Mouse (Mus musculus) neural tube, embryonic 14.5 days (tissue): Measurements from ENCODE around the gene Flcn. TPM values are rescaled to one million over a fixed set of nuclear protein-coding genes. Genes with fewer than 3 reads are reported as not detected.
"Not testable (repeated sequence)": the region's sequence is repeated elsewhere in the genome, so short reads cannot be mapped to it uniquely, and the experiment has no call there.

Experiments used
- ATAC-seq: fragments of 200-750 bp; cut with Nextera tagmentation; 2 replicates; pipeline ENCODE4 v1.8.0; 2017; ENCODE audit warnings: low read depth, mild to moderate bottlenecking, moderate TSS enrichment, moderate library complexity
- H3K27ac ChIP-seq: fragments of 300-500 bp; sonication (generic); 2 replicates; pipeline ENCODE4 v1.5.1; 2014; ENCODE audit warnings: low read depth, mild to moderate bottlenecking, control low read depth, low read length, moderate library complexity, mixed read lengths
- H3K27me3 ChIP-seq: fragments of 300-500 bp; sonication (generic); 2 replicates; pipeline ENCODE4 v1.6.1; 2014; ENCODE audit warnings: low read length; ENCODE audit not compliant: control insufficient read depth, insufficient read depth
- H3K36me3 ChIP-seq: fragments of 300-500 bp; sonication (generic); 2 replicates; pipeline ENCODE4 v1.6.1; 2014; ENCODE audit warnings: low read length, mixed read lengths; ENCODE audit not compliant: control insufficient read depth, insufficient read depth
- H3K4me1 ChIP-seq: fragments of 300-500 bp; sonication (generic); 2 replicates; pipeline ENCODE4 v1.6.1; 2014; ENCODE audit warnings: low read length; ENCODE audit not compliant: control insufficient read depth, insufficient read depth
- H3K4me2 ChIP-seq: fragments of 300-500 bp; sonication (generic); 2 replicates; pipeline ENCODE4 v1.6.1; 2014; ENCODE audit warnings: mild to moderate bottlenecking, low read depth, low read length, control low read depth
- H3K4me3 ChIP-seq: fragments of 300-500 bp; sonication (generic); 2 replicates; pipeline ENCODE4 v1.5.1; 2014; ENCODE audit warnings: low read depth, low read length, control low read depth, mixed read lengths
- H3K9ac ChIP-seq: fragments of 300-500 bp; sonication (generic); replicated peaks from 2 replicates; pipeline ENCODE4 v1.6.1; 2014; ENCODE audit warnings: low read depth, mild to moderate bottlenecking, control low read depth, low read length, mixed read lengths
- H3K9me3 ChIP-seq: fragments of 300-500 bp; sonication (generic); 2 replicates; pipeline ENCODE4 v1.6.1; 2016; ENCODE audit warnings: low read length; ENCODE audit not compliant: control insufficient read depth
- WGBS: fragments of 180-500 bp; shearing (Covaris S2); extraction: QIAGEN DNeasy Blood & Tissue Kit; methylation state at CpG from one replicate; pipeline ENCODE4 v1.1.7; 2014; 5-methylcytosine and 5-hydroxymethylcytosine counted together
- polyA plus RNA-seq: library from polyadenylated mRNA; unstranded; fragments of >200 nt; fragmentation: Nextera tagmentation; extraction: Ambion mirVana; gene quantifications from 2 replicates; pipeline ENCODE4 v1.2.1, GENCODE M21; 2014

The Flcn gene
- polyA plus RNA-seq, 1 experiment from 2014 or later = 39.3 TPM

- H3K4me3 ChIP-seq, H3K27me3 ChIP-seq, H3K9me3 ChIP-seq, H3K9ac ChIP-seq, H3K27ac ChIP-seq, ATAC-seq: not testable (repeated sequence)
- peaks cover 17% of the 10 kb centered on the region for H3K4me1 ChIP-seq
- peaks cover 13% of the 10 kb centered on the region for H3K36me3 ChIP-seq
- WGBS = no CpG with 5 or more reads among the region's 1 CpGs
- H3K4me2 ChIP-seq = peak overlapping the region; percentile 57; the same call in 1 of the 2 replicates
Observed at GRCm38 (mm10) chr11:59837789-59838188, 28.0 kb upstream of the Flcn start.

DNA sequence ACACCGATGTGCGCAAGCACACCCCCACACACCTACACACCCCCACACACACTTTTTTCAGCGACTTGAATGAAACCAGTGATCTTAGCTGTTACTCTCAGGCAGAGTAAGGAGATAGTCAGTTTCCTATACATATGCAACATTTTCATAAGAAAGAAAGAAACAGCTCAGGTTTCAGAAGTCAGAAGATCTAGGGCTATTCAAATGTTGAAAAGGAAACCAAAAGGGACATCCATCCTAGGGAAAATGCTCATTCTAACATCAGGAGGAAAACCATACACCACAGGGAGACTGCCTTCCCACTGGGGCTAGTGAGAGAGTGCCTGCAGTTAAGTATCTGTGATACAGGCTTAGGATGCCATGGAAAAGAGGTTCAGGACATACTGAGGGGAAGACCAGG, 11.8 kb upstream of the Flcn start:
- H3K9me3 ChIP-seq = no peaks in the 10 kb centered on the region
- H3K4me3 ChIP-seq = no peak overlapping the region
- ATAC-seq = no peak
- no peaks in the 10 kb centered on the region for H3K27me3 ChIP-seq
- H3K36me3 ChIP-seq = peaks cover 80% of the 10 kb centered on the region
- no peak overlapping the region for H3K4me2 ChIP-seq
- no peak overlapping the region for H3K9ac ChIP-seq
- 93% methylated on average over 3 of the region's 3 CpGs for WGBS
- no peaks in the 10 kb centered on the region for H3K4me1 ChIP-seq
- no peak overlapping the region for H3K27ac ChIP-seq

- peaks cover 62% of the 10 kb centered on the region for H3K36me3 ChIP-seq
- no peak overlapping the region for H3K4me2 ChIP-seq
- H3K27me3 ChIP-seq = no peaks in the 10 kb centered on the region
- ATAC-seq = no peak
- 99% methylated on average over 3 of the region's 3 CpGs for WGBS
- H3K4me3 ChIP-seq = no peak overlapping the region
- H3K9ac ChIP-seq = no peak overlapping the region
- H3K4me1 ChIP-seq = no peaks in the 10 kb centered on the region
- no peak overlapping the region for H3K27ac ChIP-seq
- H3K9me3 ChIP-seq = no peaks in the 10 kb centered on the region
Observed at GRCm38 (mm10) chr11:59817916-59818315, 8.1 kb upstream of the Flcn start.

DNA sequence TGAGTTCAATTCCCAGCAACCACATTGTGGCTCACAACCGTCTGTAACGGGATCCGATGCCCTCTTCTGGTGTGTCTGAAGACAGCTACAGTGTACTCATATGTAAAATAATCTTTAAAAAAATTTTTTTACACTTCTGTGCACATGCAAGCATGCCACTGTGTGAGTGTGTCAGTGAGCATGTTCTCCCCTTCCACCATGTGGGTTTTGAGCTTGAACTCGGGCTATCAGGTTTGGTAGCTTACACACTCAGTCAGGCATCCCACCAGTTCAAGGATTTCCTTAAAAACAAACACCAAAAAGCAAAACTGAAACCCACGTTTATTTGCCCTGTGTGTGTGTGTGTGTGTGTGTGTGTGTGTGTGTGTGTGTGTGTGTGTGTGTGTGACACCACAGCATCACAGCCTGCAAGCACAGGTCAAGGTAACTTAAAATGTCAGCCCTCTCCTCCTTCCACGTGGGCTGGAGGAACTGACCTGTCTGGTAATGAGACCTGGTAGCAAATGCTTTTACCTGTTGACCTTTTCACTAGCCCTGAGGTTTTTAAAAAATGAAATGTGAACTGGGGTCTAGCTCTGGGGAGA, 5.8 kb upstream of the Flcn start:
- no peaks in the 10 kb centered on the region for H3K9me3 ChIP-seq
- no peak for ATAC-seq
- WGBS = 93% methylated on average over 6 of the region's 6 CpGs

DNA sequence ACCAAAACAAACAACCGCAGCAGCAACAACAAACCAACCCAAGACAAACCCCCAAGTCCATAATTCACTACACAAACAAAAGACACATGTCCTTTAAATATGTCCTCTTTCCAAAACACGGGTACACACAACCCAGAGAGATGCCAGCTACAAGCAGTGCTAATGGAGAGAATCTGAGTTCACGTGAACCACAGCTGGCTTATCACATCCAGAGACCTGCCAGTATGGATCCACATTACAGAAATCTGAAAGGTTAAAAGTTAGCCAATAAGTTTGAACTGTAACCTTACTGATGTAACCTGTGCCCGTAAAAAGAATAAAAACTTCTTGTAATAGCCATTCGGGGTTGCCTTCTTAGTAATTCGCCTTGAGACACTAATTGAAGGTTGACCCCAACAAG, 5.1 kb upstream of the Flcn start:
- no peak overlapping the region for H3K4me2 ChIP-seq
- H3K4me1 ChIP-seq = no peaks in the 10 kb centered on the region; the same call in 1 of the 2 replicates
- no peak overlapping the region for H3K4me3 ChIP-seq
- no peak overlapping the region for H3K27ac ChIP-seq
- WGBS = 82% methylated on average over 6 of the region's 6 CpGs
- no peak for ATAC-seq
- H3K9ac ChIP-seq = no peak overlapping the region
- peaks cover 38% of the 10 kb centered on the region for H3K36me3 ChIP-seq
- no peaks in the 10 kb centered on the region for H3K9me3 ChIP-seq
- no peaks in the 10 kb centered on the region for H3K27me3 ChIP-seq

More for the DNA sequence above, 5.8 kb upstream of the Flcn start:
- Histone ChIP-seq H3K36me3 (peaks cover 44% of the 10 kb centered on the region), H3K4me2 (no peak overlapping the region), H3K4me3 (no peak overlapping the region), H3K4me1 (no peaks in the 10 kb centered on the region; the same call in 1 of the 2 replicates), H3K27me3 (no peaks in the 10 kb centered on the region), H3K9ac (no peak overlapping the region), H3K27ac (no peak overlapping the region)

- no peaks in the 10 kb centered on the region for H3K27me3 ChIP-seq
- H3K36me3 ChIP-seq = peaks cover 32% of the 10 kb centered on the region
- no peak overlapping the region for H3K4me3 ChIP-seq
- no peaks in the 10 kb centered on the region for H3K9me3 ChIP-seq
- H3K4me1 ChIP-seq = no peaks in the 10 kb centered on the region; the same call in 1 of the 2 replicates
- WGBS = 84% methylated on average over 1 of the region's 1 CpGs
- H3K27ac ChIP-seq = no peak overlapping the region
- H3K9ac ChIP-seq = no peak overlapping the region
- no peak for ATAC-seq
- no peak overlapping the region for H3K4me2 ChIP-seq
Observed at GRCm38 (mm10) chr11:59814311-59814710, 4.5 kb upstream of the Flcn start.

DNA sequence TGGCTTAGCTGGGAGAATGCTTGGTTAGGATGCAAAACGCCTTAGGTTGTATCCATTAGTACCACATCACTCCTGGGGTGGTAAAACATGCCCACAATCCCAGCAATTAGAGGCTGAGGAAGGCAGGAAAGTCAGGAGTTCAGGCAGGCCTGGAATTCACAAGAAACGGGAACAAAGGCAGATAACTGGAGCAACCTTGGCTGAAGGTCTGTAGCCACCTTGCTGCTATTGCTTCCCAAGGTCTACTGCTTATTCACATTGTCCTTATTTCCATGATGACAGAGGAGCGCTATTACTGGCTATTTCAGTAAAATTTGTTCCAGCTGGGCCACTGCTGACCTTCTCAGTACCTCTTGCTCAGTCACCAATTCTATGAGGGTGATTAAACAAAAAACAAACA, 3.5 kb upstream of the Flcn start:
- Histone ChIP-seq H3K27me3 (no peaks in the 10 kb centered on the region), H3K9me3 (no peaks in the 10 kb centered on the region), H3K4me3 (no peak overlapping the region), H3K27ac (no peak overlapping the region), H3K9ac (no peak overlapping the region), H3K4me2 (no peak overlapping the region), H3K36me3 (peaks cover 22% of the 10 kb centered on the region; the same call in 1 of the 2 replicates), H3K4me1 (peaks cover 8% of the 10 kb centered on the region)
- WGBS = 71% methylated on average over 3 of the region's 3 CpGs
- ATAC-seq = no peak

- no peak overlapping the region for H3K4me3 ChIP-seq
- no peak overlapping the region for H3K9ac ChIP-seq
- peaks cover 9% of the 10 kb centered on the region for H3K4me1 ChIP-seq
- no peak for ATAC-seq
- no peaks in the 10 kb centered on the region for H3K9me3 ChIP-seq
- no peak overlapping the region for H3K27ac ChIP-seq
- H3K27me3 ChIP-seq = no peaks in the 10 kb centered on the region
- 0 out of 2 replicates have a peak, but pooled peaks cover 3% of the 10 kb centered on the region for H3K36me3 ChIP-seq
- 85% methylated on average over 4 of the region's 4 CpGs for WGBS
- no peak overlapping the region for H3K4me2 ChIP-seq
Observed at GRCm38 (mm10) chr11:59811211-59811610, 1.4 kb upstream of the Flcn start.

DNA sequence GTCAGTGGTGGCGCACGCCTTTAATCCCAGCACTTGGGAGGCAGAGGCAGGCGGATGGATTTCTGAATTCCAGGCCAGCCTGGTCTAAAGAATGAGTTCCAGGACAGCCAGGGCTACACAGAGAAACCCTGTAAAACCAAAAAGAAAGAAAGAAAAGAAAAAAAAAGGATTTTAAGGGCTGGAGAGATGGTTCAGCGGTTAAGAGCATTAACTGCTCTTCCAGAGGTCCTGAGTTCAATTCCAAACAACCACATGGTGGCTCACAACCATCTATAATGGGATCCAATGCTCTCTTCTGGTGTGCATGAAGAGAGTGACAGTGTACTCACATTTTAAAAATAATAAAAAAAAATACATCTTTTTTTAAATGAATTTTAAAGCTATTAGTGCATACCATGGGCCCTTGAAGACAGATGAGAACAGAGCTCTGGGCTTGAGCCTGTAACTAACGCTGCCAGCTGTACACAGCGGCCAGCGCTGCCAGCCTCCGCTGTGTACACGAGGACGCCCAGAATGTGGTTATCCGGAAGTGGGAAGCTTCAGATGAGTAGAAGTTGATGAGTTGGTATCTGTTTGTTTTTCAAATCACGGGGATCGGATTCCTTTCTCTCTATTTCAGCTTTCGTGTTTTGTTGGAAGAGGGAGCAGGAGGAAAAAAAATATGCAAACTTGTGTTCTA, 803 bp upstream of the Flcn start:
- Histone ChIP-seq H3K36me3 (no peaks in the 10 kb centered on the region), H3K9me3 (no peaks in the 10 kb centered on the region), H3K27me3 (no peaks in the 10 kb centered on the region), H3K4me1 (peaks cover 9% of the 10 kb centered on the region), H3K4me2 (peak overlapping the region; percentile 75), H3K9ac (peak overlapping the region; percentile 90; the same call in 1 of the 2 replicates), H3K27ac (peak overlapping the region; percentile 98; the same call in 1 of the 2 replicates), H3K4me3 (peak overlapping the region; percentile 59)
- no peak for ATAC-seq
- WGBS = 66% methylated on average over 14 of the region's 14 CpGs
